Mouse (Mus musculus): ENCODE data around the gene Pnma1.

DNA sequence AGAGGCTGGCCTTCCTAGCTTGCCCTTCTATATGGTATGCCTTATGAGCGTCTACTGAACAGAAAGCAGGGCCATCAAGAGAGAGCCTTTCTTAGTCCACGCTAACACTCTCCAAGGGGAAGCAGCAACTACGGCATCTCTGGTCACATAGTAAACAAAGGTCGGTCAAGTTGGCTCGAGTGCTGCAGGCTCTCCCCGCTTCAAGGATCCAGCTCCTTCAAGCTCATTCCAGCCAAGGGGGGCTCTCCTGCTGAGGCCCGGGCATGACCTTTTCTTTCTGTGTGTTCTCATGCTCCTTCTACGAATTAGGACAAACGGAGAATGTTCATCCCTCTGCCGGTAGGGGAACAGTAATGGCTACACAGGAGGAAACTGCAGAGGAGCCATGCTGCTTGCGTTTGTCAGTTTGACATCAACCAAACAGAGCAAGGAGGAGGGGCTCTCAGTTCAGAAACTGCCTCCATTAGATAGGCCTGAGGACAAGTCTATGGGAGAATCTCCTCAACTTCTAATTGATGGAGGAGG is 15.4 kb upstream of the Pnma1 start:
- TF ChIP-seq CTCF (IDR thresholded peaks at IDR 0.05; ENCODE audit: extremely low read depth, insufficient read depth, low read length) (no peak), POLR2A (IDR thresholded peaks at IDR 0.05; ENCODE audit: extremely low read depth, insufficient read depth, low read length) (no peak)

Data from cortical plate, adult 2 months (tissue).